Mouse (Mus musculus): ENCODE data around the gene Rsph9. TPM values are rescaled to one million over a fixed set of nuclear protein-coding genes. Genes with fewer than 3 reads are reported as not detected.

Rsph9 gene
- polyA plus RNA-seq, 1 experiment: 37.9 TPM

DNA sequence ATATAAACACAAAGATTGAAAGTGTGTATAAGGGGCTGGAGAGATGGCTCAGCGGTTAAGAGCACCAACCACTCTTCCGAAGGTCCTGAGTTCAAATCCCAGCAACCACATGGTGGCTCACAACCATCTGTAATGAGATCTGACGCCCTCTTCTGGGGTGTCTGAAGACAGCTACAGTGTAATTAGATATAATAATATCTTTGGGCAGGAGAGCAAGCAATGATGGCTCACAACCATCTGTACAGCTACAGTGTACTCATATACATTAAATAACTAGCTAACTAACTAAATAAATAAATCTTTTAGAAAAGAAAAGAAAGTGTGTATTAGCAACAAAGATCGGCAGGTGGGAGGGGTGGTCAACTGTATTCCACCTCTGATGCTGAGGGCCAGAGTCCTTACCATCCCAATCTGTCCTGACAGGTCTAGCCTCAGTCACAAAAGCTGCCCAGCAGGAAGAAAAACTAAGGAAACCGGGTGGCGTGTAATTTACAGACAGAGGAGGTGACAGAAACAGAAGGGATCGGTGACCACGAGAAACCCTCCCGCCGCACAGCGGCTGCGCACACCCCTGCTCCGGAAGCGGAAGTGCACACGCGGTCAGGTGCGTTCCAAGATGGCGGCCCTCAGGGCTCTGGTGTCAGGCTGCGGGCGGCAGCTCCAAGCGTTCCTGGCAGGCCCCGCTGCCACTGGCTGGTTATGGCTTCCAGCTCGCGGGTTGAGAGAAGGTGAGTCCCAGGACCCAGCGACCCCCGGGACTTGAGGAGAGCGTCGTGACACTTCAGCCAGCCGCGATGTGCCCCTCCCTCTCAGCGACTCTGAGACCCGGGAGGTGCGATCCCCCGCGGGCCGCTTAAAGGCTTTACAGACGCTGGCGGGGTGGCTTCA is 33.4 kb downstream of the Rsph9 start, which contains the start of gene Mrps18a:
Gene Mrps18a (plus strand): TSS at position 585 of the 888 bp plus-strand sequence.
- DNase-seq (ENCODE audit: extremely low spot score in 1 of 2, low spot score in 1 of 2): peak; percentile 64 to 90

DNA sequence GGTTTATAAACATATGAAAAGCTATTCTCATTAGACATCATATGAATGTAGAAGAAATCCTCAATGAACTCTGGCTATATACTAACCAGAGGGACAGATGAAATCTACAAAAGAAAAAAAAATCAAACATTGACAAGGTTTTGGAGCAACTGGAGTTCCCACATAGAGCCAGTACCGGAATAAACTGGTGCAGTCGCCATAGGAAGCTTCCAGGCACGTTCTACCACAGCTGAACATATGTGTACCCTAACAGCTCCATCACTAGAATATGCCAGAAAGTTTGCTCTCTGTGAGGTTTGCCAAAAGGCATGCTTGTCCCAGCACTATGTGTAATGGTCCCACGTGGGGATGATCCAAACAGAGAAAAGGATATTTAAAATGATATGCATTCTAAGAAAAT is 35.7 kb downstream of the Rsph9 start:
- no peak for DNase-seq (ENCODE audit: extremely low spot score in 1 of 2, low spot score in 1 of 2)

DNA sequence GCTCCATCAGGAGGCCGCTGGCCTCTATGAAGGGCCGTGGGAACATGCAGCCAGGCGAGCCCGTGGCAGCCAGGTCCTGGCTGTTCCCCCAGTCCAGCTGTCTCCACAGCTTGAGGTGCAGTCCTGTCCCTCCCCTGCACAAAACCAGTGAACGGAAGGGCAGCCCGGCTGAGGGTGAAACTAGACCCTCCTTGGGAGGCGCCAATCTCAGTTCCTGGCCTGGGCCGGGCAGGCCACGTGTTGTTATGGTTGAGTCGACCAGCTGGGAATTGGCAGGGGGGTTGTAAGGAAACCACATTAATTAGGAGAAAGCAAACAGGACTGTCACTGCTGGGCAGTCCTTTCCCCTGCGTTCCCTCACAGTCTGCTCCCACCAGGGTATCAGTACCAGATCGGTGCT is 39.5 kb downstream of the Rsph9 start:
- no peak for DNase-seq (ENCODE audit: extremely low spot score in 1 of 2, low spot score in 1 of 2)

DNA sequence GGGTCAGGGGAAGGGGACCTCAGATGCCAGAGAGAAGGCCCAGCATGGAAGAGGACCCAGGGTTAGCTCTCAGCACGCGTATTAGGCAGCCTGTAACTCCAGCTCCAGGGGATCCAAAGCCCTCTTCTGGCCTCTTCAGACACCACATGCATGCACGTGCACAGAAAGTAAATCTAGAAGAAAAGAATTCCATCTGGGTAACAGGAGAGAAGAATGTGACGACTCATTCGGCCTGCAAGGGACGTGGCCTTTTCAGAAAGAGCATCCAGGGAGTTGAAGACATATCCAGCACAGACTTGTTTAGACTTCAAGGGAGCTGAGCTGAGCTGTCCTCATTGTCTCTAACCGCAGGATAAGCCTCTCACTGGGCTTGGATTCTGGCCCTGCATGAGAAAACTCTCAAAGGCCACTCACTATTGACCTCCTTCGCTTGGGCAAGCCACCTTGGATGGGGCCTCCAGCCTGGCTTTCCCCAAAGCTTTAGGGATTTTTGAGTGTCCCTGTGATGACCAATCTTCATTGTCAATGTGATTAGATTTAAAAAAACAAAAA is 41.3 kb downstream of the Rsph9 start:
- DNase-seq (ENCODE audit: extremely low spot score in 1 of 2, low spot score in 1 of 2): no peak

DNA sequence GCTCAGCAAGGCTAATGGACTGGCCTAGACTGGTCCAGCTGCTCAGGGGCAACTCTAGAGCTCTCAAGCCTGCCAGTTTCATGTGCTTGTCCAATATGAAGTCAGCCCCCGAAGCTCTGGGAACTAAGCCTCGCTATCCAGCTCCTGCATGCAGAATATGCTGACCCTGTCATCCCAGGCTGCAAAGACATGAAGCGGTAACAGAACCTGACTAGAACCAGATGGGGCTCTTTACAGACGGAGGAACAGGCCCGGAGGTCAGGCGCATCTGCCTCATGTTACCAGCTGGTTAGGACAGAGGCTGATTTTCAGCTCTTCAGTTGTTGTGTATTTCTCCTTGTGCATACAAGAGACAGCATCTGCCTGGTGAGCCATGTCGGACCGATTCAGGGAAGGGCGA is 42.1 kb downstream of the Rsph9 start:
- no peak for DNase-seq (ENCODE audit: extremely low spot score in 1 of 2, low spot score in 1 of 2)

DNA sequence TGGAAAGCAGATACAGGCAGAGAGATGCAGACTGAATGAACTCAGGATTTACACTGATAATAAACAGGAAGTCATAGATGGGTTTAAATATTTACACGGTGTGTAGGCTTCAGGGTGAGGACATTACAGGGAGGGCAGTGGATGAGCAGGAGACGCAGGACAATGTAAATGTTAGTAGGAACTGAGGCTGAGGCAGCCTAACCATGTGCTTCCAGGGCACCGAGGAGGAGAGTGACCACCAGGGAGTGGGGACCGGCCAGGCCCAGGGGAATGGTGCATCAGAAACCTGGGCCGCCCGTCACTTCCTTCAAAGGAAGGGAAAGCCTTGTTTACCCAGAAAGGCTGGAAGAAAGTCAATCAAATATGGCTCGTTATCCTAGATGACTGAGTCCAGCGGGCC is 45.5 kb downstream of the Rsph9 start:
- DNase-seq (ENCODE audit: extremely low spot score in 1 of 2, low spot score in 1 of 2): no peak

DNA sequence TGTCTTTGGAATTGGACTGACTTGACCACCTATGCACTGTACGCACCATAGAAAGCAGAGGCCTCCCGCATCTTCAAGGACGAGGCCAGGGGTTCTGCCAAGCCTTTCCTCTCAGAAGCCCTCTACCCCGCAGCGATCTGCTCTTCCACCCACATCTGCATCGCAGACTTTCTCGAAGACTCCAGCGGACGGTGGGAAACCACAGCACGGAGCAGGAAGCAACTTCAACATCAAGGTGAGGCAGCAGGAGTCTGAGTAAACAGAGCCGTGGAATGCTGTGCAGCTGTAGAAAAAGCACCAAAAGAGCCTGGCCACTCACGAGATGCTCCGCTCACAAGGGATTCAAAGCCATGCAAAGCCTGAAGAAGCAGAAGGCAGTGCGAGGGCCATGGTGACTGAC is 52.1 kb downstream of the Rsph9 start:
- DNase-seq (ENCODE audit: extremely low spot score in 1 of 2, low spot score in 1 of 2): no peak

DNA sequence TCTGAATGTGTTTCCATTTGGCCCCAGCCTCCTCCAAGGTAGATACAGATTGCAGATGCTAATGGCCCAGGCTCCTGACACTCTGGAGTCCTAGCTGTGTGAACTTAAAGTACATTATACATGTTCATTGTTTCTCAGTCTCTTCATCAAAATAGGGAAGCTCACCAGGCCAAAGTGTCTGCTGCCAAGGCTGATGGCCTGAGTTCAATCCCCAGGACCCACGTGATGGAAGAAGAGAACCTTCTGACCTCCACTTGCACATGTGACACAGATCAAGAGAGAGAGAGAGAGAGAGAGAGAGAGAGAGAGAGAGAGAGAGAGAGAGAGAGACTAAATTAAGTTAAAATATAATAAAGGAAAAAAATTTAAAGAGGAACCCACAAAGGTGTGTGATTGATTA is 52.7 kb downstream of the Rsph9 start:
- DNase-seq (ENCODE audit: extremely low spot score in 1 of 2, low spot score in 1 of 2): no peak

DNA sequence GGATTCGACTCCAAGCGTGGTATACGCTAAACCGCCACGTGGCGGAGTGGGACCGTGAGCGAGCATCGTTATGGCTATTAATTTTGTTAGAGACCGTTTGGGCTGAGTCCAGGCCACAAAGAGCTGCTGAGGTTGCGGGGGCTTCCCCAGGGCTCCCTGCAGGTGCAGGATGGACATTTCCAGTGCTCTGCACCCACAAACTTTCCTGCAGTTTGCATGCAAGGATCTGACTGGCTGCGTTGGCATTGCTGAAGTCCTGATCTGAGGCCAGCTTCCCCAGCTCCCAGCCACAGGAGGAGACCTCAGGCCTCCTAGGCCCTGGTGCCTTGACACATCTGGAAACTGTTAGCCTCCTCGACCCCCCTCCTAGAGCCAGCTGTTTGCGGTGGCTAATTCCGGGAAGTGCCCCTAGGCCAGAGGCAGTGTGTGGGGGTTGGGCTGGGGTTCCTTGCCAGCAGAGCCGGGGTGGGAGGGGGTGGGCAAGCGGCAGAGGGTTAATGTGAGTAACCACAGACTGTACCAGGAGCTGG is 57.6 kb downstream of the Rsph9 start:
- no peak for DNase-seq (ENCODE audit: extremely low spot score in 1 of 2, low spot score in 1 of 2)

DNA sequence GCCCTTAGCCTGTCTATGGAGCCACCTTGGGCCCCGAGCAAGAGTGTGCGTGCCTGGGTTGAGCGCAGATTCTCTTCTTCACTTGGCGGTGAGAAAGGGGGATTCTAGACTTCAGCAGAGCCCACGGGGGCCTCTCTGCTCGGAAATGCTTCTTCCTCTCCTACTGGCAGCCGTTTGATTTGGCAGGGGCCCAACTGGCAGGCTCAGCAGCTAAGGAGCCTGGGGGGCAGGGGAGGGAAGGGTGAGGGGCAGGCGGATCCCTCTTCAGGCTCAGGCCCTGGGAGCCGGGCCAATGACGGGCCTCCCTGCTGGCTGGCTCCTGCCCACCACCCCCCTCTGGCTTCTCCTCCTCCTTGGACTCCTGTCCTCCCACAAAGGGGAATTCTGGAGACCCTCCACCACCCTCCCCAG is 59.9 kb downstream of the Rsph9 start:
- peak; percentile 19 to 67 for DNase-seq (ENCODE audit: extremely low spot score in 1 of 2, low spot score in 1 of 2)

DNA sequence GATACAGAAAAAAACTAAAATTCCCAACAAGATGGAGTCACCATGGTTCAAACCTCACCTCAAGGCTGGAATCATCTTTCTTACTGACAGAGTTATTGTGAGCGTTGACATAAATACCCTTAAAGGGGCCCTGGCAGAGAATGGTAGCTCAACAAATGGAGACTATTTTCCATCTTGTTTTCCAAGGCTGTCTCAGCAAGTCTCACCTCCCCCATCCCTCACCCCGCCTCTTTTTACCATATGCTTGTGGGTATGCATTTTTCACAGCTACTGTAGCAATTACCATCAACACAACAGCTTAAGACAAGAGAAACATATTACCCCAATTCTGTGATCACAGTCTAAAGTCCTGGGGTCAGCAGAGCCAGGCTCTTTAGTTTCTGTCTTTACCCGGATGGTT is 60.6 kb downstream of the Rsph9 start:
- DNase-seq (ENCODE audit: extremely low spot score in 1 of 2, low spot score in 1 of 2): no peak

DNA sequence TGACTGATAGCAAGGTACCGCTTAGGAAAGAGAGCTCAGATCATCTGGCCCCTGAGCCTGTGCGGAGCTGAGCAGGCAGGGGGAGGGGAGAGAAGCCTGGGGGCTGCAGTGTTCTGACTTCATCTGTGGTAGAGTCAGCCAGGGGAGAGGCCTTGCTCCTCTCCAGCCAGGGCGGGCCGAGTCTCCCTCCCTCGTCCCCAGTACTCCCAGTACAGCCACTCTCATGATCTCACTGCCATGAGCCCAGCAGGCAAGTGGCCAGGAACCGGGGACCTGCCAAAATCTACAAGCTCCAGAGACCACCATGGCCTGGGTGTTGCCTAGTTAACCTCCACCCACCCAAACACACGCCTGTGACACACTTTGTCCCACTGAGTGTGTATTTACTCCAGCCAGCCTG is 62.4 kb downstream of the Rsph9 start:
- DNase-seq (ENCODE audit: extremely low spot score in 1 of 2, low spot score in 1 of 2): no peak

DNA sequence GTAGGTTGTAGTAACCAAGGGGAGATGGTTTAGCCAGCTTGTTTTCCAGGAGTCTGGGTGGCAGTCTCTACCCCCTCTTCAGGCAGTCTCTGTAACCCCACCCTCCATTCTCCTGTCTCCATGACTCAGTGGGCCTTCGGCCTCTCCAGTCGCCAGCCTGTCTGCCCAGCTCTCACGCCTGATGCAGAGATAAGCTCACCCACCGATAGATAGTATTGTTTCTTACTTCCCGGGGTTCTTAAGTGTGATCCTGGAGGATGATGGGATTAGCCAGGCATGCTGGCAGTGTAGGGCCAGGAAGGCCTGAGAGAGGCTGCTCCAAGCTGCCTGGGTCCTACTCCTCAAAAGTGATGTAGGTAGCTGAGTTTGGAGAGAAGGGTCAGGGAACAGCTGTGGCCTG is 63.0 kb downstream of the Rsph9 start:
- DNase-seq (ENCODE audit: extremely low spot score in 1 of 2, low spot score in 1 of 2): no peak

DNA sequence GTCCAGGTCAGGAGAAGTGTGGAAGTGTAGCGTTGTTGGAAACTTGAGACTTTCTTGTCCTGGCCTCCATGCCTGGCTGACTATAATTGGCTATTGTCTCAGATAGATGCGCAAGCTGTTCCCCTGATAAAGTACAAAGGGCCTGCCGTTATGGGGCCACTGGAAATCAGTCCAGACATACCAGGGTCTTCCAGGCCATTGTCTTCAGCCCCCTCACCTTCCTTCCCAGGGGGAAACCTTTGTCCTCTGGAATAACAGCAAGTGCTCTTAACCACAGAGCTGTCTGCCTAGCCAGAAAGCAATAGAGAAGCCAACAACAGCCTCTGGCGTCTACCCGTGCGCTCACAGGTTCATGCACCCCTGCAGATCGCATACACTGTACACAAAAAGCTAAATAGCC is 63.6 kb downstream of the Rsph9 start:
- DNase-seq (ENCODE audit: extremely low spot score in 1 of 2, low spot score in 1 of 2): no peak

DNA sequence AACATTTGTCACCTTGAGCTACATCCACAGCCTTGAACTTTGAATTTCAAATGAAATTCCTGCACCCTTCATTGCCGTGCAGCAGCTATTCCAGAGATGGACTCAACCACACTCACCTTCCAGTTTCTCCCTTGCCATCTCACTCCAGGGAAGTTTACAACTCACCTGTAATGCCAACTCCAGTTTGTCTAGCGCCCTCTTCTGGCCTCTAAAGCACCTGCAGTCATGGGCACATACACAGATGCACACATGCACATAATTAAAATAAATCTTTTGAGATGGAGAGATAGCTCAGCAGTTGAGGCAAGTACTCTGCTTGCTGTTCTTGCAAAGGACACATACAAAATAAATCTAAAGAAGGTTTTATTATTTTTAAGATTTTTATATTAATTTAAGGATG is 65.0 kb downstream of the Rsph9 start:
- DNase-seq (ENCODE audit: extremely low spot score in 1 of 2, low spot score in 1 of 2): no peak

DNA sequence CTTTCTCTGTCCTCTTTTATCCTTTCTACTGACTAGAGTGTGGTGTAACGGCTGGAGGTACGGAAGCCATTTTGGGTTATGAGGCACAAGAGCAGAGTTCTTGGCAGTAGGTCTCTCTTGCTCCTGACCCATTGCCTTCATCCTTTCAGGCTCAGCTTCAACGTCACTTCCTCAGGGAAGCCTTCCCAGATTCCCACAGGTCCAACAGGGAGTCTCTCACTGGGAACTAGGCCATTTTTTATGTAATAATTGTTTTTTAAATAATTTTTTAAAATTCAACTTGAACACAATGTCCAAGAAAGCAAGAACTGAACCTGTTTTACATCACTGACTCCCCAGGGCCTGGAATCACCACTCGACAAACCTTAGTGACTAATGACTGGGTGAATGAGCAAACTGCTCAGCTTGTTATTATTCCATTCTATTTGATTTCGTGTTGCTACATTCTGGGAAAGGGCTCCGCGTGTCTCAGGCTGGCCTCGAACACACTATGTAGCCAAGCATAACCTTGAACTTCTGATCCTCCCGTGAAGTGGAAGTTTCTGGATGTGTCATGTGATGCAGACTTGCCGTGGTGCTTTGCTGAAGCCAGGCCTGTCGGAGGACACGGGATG is 66.0 kb downstream of the Rsph9 start:
- DNase-seq (ENCODE audit: extremely low spot score in 1 of 2, low spot score in 1 of 2): no peak

DNA sequence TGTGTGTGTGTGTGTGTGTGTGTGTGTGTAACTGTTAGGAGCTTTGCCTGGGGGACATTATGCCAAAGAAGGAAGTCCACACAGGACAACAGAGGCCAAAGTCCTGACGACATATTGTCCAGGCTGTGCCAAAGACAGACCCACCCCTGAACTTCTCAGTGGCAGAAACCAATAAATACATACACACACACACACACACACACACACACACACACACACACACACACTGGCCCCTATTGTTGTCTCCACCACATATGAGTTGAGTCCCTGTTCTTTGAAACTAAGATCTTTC is 67.8 kb downstream of the Rsph9 start:
- DNase-seq (ENCODE audit: extremely low spot score in 1 of 2, low spot score in 1 of 2): no peak

DNA sequence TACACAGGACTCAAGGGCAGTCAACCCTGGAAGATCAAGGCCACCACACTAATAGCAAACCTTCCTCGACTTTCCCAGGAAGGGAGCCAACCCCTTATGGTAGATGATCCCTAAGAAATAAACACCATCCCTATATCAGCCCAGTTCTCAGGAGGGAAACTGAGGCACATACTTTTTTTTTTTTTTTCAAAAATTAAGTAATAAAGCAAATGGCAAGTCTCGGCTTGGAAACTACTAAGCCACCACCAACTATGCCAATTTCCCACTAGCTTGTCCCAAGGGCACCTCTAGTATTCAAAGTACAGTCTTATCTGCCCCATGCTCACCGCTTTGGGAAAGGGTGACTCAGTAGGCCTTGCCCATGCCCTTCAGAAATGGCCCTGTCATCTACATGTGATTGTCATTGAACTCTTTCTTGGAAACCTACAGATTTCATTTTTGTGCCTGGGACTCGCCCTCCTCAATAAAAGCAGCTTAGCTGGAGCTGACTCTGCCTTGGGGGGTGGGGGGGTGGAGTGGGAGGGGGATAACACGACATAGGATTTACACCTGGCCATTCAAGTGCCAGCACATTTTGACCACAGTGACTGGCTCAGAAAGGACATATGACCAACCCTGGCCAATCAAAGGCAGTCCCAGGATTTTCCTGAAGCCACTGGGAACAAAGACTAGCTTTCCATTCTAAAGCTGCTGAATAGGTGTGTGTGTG is 68.3 kb downstream of the Rsph9 start:
- DNase-seq (ENCODE audit: extremely low spot score in 1 of 2, low spot score in 1 of 2): no peak

DNA sequence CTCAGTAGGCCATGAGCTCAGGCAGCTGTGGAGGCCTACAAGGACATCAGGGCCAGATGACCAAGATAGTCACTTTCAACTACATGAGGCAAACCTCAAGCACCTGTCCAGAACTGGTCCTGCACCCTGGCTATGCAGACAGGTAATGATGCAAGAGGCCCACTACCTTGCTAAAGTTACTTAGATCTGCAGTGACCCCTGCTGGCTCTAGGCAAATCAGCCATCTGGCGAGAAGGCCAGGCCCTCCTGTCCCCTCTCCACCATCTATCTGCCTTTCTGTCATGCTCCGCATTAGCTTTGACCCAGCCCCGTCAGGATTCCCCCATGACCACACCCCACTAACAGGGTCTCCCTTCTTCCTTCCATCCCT is 68.9 kb downstream of the Rsph9 start:
- DNase-seq (ENCODE audit: extremely low spot score in 1 of 2, low spot score in 1 of 2): no peak

DNA sequence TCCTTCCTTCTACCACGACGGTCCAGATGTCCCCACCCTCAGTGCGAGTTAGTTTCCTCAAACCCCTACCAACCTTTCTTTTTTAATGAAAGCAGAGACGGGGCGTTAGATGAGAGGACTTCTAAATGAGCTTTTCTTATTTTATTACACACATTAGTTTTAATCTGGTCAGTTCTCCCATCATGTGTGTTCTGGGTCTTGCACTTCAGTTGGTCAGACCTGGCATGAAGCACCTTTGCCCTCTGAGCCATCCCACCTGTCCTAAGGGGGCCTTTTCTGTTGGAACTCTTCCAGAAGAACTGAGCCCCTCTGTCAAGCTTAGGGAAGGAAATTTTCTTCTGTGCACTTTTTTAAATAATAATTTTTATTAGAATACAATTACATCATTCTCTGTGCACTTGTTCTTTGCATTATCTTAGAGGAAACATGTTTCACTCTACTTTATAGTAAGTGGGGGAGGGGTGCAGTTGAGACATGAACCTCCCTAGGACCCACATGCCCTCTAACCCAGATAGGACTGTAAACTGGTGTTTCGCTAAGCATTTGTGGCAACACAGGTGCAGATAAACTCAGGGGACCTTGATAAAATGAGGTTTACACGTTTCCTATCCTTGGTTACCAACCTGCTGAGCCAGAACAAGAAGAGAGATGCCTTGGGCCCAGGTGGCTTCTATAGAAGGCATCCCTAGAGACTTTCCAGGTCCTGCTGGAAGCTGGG is 69.5 kb downstream of the Rsph9 start:
- no peak for DNase-seq (ENCODE audit: extremely low spot score in 1 of 2, low spot score in 1 of 2)
